Mouse (Mus musculus): ENCODE measurements at regions not wholly inside any gene's neighbourhood (a gene's known extent, or its start where the extent isn't known, plus 50 kb on each side); places are given as distances from the start of the nearest gene placed in this dataset.
"Not testable (repeated sequence)": the region's sequence is repeated elsewhere in the genome, so short reads cannot be mapped to it uniquely, and the experiment has no call there.

- DNase-seq, result peak; percentile 73
Measured at GRCm38 (mm10) chr15:24588943-24589342, 824.6 kb downstream of the Basp1 start.

- peak; percentile 33 for DNase-seq
Measured at GRCm38 (mm10) chr15:24566981-24567380, 846.6 kb downstream of the Basp1 start.

DNA sequence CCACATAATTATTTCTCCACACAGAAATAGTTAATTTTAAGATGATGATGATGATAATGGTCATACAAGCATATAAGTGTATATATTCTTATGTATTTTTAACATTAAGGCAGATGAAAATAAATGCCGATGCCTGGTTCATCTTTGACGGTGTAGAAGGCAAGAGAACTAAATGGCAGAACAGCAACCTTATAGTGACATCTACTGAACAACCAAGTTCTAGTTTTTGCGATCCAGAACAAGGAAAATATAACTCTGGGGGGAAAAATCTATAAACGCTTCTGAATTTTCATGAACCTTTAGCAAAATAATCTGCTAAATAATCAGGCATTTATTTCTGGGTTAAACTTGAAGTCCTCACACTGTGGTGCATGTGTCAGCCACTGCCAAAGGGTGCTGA, 856.8 kb downstream of the Basp1 start:
- no peak for DNase-seq

- DNase-seq, result no peak
Measured at GRCm38 (mm10) chr15:24550108-24550507, 863.5 kb downstream of the Basp1 start.

GRCm38 (mm10) chr15:24530065-24530464, 883.5 kb downstream of the Basp1 start:
- DNase-seq, result no peak

- peak; percentile 3 for DNase-seq
Measured at GRCm38 (mm10) chr15:24527379-24527778, 886.2 kb downstream of the Basp1 start.

- DNase-seq, result no peak
Measured at GRCm38 (mm10) chr15:24513926-24514325, 899.6 kb downstream of the Basp1 start.

GRCm38 (mm10) chr15:24501907-24502559, 911.5 kb downstream of the Basp1 start:
- DNase-seq, result peak; percentile 1

DNA sequence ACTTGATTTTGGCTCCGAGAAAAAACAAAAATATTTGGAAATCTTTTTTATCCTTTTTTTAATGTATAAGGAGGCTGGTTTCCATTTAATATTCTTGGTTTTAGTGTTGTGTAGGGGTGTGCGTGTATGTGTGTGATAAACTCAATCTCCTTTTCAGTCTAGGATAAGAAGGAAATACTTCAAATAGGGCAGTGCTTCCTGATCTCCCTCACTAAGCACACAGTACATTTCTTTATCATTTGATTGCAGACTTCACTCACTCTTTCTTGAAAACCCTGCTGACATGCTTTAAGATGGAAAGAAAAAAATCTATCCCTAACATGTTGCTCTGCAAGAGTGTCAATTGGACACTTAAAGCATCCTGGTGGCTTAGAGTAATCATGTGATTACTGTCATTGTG, 927.3 kb downstream of the Basp1 start:
- no peak for DNase-seq

DNA sequence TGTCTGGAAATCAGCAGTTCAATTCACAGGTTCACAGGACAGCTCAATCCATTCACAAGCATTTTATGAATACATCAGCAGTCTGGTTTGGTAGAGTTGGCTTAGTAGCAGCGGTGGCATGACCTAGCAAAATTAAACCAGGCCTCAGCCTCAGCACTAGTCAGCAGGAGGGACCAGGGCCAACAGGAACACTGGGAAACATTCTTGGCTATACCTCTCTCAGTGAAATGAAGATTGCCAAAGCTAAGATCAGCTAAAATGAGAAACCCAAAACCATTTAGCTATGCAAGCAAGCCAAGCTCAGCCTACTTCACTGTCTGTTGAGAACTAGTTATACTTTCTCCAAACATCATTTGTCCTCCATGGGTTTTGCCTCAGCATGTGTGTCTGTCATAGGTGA, 945.3 kb downstream of the Basp1 start:
- no peak for DNase-seq

GRCm38 (mm10) chr15:24457726-24458125, 955.8 kb downstream of the Basp1 start:
- DNase-seq, result no peak

GRCm38 (mm10) chr15:24433083-24433482, 980.5 kb downstream of the Basp1 start:
- DNase-seq, result no peak

DNA sequence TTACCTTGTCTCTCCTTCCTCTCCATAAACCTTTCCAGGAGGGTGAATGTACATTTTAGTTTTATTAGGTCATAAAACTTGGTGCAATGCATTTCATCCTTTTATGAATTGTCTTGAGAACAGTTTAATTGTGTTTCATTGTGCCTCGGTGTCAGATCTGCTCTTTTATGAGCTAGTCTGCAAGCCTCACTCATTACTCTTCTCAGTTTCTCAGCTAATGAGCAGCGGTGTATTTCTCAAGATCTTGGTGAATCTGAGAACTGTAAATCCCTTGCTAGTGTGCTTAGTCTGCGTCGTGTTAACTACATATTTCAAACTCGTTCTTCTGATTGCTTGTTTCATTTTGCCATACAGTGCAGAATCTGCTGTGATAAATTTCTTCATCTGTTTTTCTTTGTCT, 984.4 kb downstream of the Basp1 start:
- DNase-seq, result no peak

DNA sequence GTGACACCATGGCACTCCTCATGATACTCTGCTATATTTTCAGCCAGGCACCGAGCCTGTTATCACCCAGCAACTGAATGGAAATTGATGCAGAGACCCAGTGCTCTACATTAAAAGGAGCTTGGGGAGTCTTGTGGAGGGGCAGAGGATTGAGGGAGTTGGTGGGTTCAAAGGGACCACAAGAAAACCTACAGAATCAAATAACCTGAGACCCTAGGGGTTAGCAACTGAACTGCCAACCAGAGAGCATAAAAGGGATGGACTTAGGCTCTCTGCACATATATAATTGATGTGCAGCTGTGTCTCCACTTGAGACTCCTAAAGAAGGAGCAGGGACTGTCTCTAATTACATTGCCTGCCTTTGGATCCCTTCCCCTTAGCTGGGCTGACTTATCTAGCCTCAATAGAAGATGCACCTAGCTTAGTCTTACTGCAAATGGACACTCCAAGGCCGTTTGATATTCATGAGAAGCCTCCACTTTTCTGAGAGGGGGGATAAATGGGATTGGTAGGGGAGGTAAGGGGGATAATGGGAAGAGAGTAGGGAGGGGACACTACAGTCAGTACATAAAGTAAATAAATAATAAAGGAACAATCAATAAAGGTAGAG, 991.1 kb downstream of the Basp1 start:
- DNase-seq, result no peak

- no peak for DNase-seq
Measured at GRCm38 (mm10) chr15:24419736-24420135, 993.8 kb downstream of the Basp1 start.

DNA sequence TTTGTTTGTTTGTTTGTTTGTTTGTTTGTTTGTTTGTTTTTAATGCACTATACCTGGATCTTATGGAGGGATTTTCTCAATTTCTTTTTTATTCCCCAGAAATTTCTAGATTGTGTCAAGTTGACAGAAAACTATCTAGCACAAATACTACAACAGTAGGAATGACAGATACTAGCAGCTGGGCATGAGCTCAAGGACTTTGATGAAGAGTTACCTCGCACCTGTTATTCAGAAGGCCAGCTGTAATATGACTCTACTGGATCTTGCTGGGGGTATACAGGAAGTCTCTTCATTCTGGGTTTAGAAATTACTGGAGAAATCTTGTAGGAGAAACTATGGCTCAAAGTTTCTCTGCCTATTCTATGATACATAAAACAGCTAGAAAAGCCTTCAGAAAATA, 994.4 kb downstream of the Basp1 start:
- no peak for DNase-seq

GRCm38 (mm10) chr15:24407691-24408090, 1005.9 kb downstream of the Basp1 start:
- DNase-seq, result peak; percentile 82

DNA sequence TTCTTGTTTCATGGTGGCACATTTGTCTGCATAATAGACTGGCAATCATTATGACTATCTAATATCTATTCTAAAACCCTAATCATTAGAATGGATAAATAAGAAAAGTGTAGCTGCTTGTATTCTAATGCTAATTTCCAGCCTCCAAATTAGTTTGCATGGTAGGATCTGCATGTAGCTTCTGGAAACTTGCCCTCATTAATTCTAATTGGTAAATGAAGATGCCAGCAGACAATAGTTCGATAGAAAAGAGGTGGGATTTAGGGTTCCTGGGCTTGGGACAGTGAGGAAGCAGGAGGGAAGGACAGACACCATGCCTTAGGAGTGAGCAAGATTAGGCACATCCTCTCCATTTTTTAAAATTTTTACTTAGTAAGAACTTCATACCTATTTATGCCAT, 1008.3 kb downstream of the Basp1 start:
- DNase-seq, result peak; percentile 82

GRCm38 (mm10) chr15:24400088-24400487, 1013.5 kb downstream of the Basp1 start:
- no peak for DNase-seq

DNA sequence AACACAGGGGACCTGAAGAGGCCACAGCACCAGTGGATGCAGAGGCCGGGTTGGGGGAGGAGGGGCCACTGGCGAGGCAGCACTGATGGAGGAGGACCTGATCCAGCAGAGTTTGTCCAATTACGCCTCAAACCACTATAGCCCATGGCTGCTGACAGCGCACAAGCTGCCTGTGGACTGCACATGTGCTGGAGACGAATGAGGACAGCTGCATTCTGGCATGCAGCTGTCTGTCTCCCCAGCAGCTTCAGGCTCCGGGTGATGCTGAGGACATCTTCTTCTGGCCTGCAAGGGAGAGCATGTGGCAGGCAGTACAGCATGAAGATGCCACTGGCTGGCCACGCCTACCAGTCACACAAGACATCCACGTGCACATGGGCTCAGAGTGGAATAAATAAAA, 1055.2 kb downstream of the Basp1 start:
- DNase-seq, result no peak

DNA sequence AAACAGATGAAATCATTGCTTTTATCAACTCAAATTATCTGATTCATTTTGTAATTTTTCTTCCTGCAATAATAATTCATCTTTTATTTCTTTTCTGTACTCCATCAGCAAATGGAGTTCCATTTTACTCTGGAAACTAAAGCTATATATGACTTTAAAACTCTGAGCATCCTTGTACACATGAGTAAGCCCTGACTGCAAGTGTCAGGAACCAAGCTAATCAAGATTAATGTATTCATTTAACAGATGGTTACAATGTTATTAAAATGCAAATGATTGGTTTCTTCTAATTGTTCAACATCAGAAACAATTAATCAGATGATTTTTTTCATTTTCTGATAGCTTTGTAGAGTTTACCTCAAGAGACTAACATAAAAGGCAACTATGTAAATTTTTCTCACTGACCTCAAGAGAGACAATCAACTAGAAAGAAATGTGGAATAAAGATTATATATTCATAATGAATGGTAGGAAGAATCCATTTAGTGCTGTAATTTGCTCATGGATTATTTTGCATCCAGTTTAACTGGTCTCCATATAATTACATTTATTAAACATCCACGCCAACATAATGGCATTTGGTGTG, 1064.5 kb downstream of the Basp1 start:
- DNase-seq, result no peak

- not testable (repeated sequence) for DNase-seq
Measured at GRCm38 (mm10) chr15:24335876-24336275, 1077.7 kb downstream of the Basp1 start.

DNA sequence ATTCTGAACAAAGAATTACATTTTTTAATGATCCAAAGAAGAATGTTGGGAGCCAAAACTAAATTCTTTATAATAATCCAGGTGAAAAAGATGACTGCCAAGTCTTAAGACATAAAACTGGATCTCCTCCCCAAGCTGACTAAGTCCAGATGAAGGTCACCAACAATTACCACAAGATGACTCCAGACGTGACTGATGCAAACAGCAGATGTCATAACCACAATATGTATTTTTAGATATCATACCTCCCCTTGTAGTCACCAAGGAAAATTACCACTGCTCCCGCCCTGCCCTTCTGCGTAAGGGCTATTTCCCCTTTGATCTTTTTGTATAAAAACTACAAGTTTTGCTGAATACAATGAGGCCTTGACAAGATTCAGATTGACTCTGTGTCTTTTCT, 1110.4 kb downstream of the Basp1 start:
- DNase-seq, result not testable (repeated sequence)

GRCm38 (mm10) chr15:24297236-24297635, 1116.3 kb downstream of the Basp1 start:
- no peak for DNase-seq

GRCm38 (mm10) chr15:24296798-24297197, 1116.8 kb downstream of the Basp1 start:
- no peak for DNase-seq

All from retina, postnatal 1 day (tissue).